Mouse (Mus musculus): ENCODE results near the gene Ryk.
"Not testable (repeated sequence)": the region's sequence is repeated elsewhere in the genome, so short reads cannot be mapped to it uniquely, and the experiment has no call there.

Ryk gene

GRCm38 (mm10) chr9:102904952-102905351 is 70.2 kb downstream of the Ryk start:
- no peak for DNase-seq (ENCODE audit: low read depth, low spot score)

- no peak for DNase-seq (ENCODE audit: low read depth, low spot score)
Observed at GRCm38 (mm10) chr9:102906781-102907180, 72.1 kb downstream of the Ryk start.

DNA sequence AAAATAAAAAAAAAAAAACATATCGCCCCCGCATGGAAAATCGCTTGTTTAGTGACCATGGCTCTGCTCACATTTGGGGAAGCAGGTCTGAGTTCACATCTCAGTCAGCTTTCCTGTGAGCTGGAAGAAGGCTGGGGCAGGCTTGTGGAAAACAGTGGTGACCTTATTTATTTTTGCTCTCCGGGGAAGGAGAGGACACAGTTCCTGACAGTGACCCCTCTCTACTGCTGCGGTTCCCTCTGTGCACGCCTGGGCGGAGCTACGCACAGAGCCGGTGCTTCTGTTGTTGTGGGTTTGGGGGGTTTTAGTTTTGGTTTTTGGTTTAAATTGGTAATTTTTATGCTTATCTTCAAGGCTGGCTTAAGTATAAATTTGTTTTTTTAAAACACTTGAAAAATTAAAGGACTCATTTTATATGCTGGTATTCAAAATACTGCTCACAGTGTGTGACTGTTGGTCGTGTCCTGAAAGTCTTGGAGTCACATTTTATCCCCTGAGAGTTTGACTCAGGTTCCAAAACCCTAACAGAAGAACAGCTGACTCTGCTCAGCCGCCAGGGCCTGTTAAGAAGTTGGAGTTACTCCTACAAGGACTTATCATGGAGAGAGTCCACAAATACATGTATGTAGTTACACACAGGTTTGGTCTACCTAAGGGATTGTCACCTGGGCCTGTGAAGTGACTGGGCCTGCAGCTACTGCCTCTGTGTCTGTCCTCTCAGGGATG is 73.0 kb downstream of the Ryk start:
- no peak for DNase-seq (ENCODE audit: low read depth, low spot score)

- DNase-seq (ENCODE audit: low read depth, low spot score): no peak
Observed at GRCm38 (mm10) chr9:102911526-102911925, 76.8 kb downstream of the Ryk start.

DNA sequence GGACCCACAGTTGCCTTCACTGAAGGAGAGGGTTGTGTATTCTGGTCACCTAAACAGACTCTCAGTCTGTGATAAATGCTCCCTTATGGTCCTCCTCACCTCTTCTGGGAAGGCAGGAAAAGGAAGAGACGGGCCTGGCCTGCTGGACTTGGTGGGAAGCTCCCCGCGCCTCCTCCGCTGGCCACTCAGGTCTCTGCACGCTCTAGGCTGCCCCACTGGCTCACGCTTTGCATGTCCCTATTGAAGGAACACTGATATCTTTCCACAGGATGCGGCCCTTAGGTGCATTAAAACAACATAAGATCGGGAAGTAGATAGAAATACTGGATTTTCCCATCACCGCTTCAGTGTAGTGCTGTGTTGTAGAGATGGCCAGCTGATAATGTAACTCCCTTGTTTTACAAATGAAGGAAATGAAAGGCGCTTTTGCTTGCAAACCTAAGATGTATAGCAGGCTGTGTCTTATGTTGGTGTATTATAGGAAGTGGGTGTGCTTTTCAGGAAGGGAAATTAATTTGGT is 77.9 kb downstream of the Ryk start:
- DNase-seq (ENCODE audit: low read depth, low spot score): no peak

- not testable (repeated sequence) for DNase-seq (ENCODE audit: low read depth, low spot score)
Observed at GRCm38 (mm10) chr9:102913597-102913996, 78.9 kb downstream of the Ryk start.

DNA sequence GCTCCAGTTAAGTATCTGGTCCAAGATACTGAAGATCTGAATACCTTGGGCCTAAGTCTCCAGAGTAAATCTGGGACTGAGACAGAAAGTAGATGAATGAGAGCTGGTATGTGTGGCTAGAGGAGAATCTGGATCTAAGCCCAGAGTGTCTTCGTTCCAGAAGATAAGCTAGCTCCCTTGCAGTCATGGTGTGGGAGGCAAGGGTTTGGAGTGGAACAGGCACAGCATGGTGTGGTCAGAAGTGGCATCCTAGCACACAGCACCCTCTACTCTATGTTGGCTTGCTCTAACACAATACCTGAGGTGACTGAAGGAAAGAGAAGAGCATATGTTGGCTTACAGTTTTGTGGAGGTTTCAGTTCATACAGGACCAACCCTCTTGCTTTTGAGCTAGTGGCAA is 79.9 kb downstream of the Ryk start:
- DNase-seq (ENCODE audit: low read depth, low spot score): no peak

DNA sequence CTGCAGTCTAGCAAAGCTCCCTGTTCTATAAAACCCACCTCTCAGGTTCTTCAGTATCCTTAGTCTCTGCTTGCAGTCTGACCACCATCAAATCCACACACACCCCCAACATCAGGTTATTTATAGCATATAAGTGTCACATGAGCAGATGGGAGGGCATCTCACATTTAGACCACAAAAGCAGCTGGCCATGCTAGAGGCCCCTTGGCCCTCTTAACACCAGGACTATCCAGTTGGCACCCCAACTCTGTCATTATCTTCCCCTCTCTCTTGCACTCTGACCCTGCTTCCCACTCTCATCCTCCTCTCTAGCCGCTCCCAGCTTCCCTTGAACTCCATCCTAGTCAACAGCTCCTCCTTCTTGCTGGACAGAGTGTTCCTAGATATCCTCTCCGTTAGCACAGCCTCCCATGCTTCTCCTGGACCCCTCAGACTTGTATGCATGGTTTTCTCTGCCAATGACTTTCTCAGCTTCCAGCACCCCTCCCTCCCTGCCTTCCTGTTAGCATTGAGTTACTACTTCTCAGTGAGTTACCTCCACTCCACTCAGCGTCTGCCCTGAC is 80.7 kb downstream of the Ryk start:
- no peak for DNase-seq (ENCODE audit: low read depth, low spot score)

DNA sequence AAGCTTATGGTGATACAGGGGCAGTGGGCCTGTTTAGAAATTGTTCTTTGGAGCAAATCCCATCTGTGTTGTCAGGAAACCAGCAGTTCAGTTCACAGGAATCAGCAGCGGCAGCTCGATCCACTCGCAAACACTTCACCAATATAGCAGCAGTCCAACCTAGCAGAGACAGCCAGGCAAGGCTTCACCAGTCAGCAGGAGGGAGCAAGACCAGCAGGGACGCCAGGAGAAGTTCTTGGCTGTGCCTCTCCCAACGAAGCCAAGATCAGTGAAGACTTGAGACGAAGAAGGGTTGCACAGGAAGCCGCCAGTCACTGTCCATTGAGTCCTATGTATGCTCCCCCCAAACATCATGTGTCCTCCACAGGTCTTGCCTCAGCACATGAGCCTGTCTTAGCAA is 81.4 kb downstream of the Ryk start:
- no peak for DNase-seq (ENCODE audit: low read depth, low spot score)

- no peak for DNase-seq (ENCODE audit: low read depth, low spot score)
Observed at GRCm38 (mm10) chr9:102917532-102918129, 82.9 kb downstream of the Ryk start.

DNA sequence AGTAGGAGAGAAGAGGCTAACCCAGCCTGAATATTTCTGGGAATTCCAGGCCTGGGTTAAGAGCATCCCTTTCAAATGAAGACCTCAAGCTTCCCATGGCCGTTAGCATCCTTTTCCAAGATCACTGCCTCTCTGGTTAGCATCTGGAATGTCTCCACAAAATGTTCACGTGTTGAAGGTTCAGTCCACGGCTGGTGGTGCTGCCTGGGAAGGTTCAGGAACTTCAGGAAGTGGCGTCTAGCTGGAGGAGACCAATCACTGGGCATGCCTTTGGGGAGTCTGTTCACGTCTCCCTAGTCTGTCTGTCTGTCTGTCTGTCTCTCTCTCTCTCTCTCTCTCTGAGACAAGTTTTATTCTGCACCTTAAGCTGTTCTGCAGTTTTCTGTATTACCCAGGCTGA is 84.8 kb downstream of the Ryk start:
- DNase-seq (ENCODE audit: low read depth, low spot score): no peak

- DNase-seq (ENCODE audit: low read depth, low spot score): no peak
Observed at GRCm38 (mm10) chr9:102921791-102922190, 87.1 kb downstream of the Ryk start.

GRCm38 (mm10) chr9:102922866-102923434 is 88.2 kb downstream of the Ryk start:
- DNase-seq (ENCODE audit: low read depth, low spot score): no peak

DNA sequence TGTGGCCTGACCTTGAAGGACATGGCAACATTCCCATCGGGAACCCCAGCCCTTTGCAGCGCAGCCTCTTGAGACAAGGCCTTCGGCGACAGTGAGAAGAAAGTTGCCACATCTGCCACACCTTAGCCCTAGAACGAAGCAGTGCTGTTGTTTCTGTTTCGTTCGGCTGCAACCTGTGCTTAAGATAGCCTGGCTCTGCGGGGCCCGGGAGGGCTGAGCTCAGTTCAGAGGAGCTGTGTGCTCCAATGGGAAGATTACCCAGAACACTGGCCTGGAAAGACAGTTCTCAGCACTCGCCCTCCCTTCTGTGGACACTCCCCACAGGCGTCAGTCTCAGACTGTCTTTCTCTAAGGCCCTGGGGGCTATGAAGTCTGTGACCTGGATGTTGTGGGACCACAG is 89.1 kb downstream of the Ryk start:
- DNase-seq (ENCODE audit: low read depth, low spot score): no peak

GRCm38 (mm10) chr9:102924627-102925316 is 90.1 kb downstream of the Ryk start:
- peak; percentile 88 for DNase-seq (ENCODE audit: low read depth, low spot score)

DNA sequence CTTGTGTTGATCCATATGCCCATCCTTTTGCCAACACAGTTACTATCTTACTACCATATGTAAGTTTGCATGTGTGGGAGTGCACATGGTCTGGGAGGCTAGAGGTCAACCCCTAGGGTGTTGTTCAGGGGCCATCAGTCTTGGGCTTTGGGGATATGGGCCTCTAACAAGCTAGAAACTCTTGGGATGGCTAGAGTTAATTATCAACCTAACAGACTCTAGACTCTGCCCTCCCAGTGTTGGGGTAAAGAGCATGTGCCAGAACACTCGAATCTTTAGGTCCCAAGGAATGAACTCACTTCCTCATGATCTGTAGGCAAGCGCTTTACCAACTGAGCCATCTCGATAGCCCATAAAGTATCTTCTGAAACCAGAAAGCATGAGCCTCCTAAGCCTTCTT is 91.4 kb downstream of the Ryk start:
- no peak for DNase-seq (ENCODE audit: low read depth, low spot score)

GRCm38 (mm10) chr9:102929776-102930175 is 95.1 kb downstream of the Ryk start:
- DNase-seq (ENCODE audit: low read depth, low spot score): no peak

- DNase-seq (ENCODE audit: low read depth, low spot score): peak; percentile 74
Observed at GRCm38 (mm10) chr9:102933925-102934721, 99.4 kb downstream of the Ryk start.

DNA sequence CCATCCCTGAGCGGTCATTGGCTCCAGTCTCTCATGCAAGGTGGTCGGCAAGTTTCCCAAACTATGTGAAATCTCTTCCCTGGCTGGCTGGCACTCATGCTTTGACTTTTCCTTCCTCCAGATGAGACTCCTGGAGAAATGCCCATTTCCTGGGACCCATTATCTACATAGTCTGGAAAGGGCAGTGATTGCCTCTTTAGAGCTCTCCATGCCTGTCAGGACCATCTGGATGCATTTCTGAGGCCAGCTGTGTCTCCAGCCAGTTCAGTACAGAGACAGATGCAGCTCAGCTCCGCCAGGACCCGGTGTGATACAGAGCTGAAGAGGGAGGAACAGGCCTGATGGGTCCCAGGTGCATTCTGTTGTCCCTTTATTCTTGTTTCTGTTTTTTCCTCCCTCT is 107.5 kb downstream of the Ryk start:
- DNase-seq (ENCODE audit: low read depth, low spot score): no peak

- DNase-seq (ENCODE audit: low read depth, low spot score): peak; percentile 54
Observed at GRCm38 (mm10) chr9:102944891-102945290, 110.2 kb downstream of the Ryk start.

DNA sequence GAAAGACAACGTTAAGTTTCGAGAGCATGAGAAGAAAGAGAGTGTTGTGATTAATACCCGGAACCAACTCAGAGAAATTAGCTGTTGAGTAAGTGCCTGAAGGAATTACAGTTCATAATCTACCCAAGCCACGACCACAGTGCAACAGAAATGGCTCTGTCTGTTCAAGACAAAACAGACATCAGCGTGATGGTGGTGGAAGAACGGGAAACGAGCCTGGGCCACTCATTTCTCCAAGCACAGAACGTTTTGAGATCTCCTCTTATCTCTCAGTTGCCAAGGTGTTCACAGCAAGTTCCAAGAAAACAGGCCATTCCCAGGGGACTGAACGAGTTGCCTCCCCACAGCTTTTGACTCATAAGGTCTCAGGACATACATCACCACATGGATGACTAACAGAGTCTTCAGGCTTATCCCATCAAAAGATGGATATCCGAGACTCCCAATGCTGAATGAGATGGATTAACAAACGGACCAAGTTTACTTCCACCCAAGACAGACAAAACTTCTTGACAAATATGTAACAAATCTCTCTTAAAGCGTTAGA is 111.8 kb downstream of the Ryk start:
- DNase-seq (ENCODE audit: low read depth, low spot score): no peak

All from R1 (cell line).